Mouse (Mus musculus) heart, embryonic 13.5 days (tissue): ENCODE data around the gene Prrx2. TPM values are rescaled to one million over a fixed set of nuclear protein-coding genes. Genes with fewer than 3 reads are reported as not detected.

Source experiments
- ATAC-seq: fragments of 200-750 bp; cut with Nextera tagmentation; 2 replicates; pipeline ENCODE4 v1.8.0; 2017; ENCODE audit warnings: moderate TSS enrichment; ENCODE audit not compliant: insufficient number of reproducible peaks, low FRiP score, low TSS enrichment; ENCODE audit errors: extremely low read depth
- H3K27ac ChIP-seq: fragments of 300-500 bp; sonication (generic); replicated peaks from 2 replicates; pipeline ENCODE4 v1.5.1; 2015; ENCODE audit warnings: moderate library complexity, mild to moderate bottlenecking, inconsistent platforms
- H3K27me3 ChIP-seq: fragments of 300-500 bp; sonication (generic); replicated peaks from 2 replicates; pipeline ENCODE4 v1.6.1; 2015; ENCODE audit warnings: mild to moderate bottlenecking, inconsistent platforms
- H3K36me3 ChIP-seq: fragments of 300-500 bp; sonication (generic); 2 replicates; pipeline ENCODE4 v1.6.1; 2015; ENCODE audit warnings: mild to moderate bottlenecking, inconsistent platforms
- H3K4me1 ChIP-seq: fragments of 300-500 bp; sonication (generic); 2 replicates; pipeline ENCODE4 v1.6.1; 2015; ENCODE audit warnings: inconsistent platforms
- H3K4me2 ChIP-seq: fragments of 300-500 bp; sonication (generic); 2 replicates; pipeline ENCODE4 v1.6.1; 2015; ENCODE audit warnings: inconsistent platforms, mild to moderate bottlenecking, moderate library complexity
- H3K4me3 ChIP-seq: fragments of 300-500 bp; sonication (generic); 2 replicates; pipeline ENCODE4 v1.5.1; 2015; ENCODE audit warnings: moderate library complexity, mild to moderate bottlenecking, inconsistent platforms
- H3K9ac ChIP-seq: fragments of 300-500 bp; sonication (generic); 2 replicates; pipeline ENCODE4 v1.6.1; 2015; ENCODE audit warnings: inconsistent platforms, mild to moderate bottlenecking, moderate library complexity
- H3K9me3 ChIP-seq: fragments of 300-500 bp; sonication (generic); 2 replicates; pipeline ENCODE4 v1.6.1; 2016; ENCODE audit warnings: inconsistent platforms
- WGBS: fragments of 180-500 bp; shearing (Covaris S2); methylation state at CpG from one replicate; pipeline ENCODE4 v1.1.7; 2015; ENCODE audit warnings: mixed read lengths; 5-methylcytosine and 5-hydroxymethylcytosine counted together
- polyA plus RNA-seq: library from polyadenylated mRNA; unstranded; fragments of >200 nt; fragmentation: Nextera tagmentation; extraction: Ambion mirVana; gene quantifications from 2 replicates; pipeline ENCODE4 v1.2.1, GENCODE M21; 2015

The Prrx2 gene
- polyA plus RNA-seq, 1 experiment from 2014 or later = 30.3 TPM

DNA sequence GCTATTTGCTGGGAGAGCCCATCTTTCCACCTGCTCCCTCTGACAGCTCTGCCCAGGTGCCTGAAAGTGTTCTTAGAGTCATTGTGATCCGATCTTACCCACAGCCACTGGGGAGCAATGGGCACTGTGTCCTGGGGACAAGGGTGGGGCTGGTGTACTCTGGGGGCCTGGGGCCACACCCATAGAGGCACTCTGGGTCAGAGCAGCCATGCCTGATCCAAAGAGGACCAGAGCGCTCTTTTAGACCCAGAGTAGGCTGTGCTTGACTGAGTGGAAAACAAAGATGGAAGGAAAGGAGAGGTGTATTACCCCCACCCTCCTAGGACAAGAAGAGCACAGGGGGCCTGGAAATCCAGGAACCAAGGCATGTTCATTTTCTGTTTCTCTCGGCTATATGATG is 31.2 kb upstream of the Prrx2 start, which contains the start of gene 1700001O22Rik:
1700001O22Rik (minus strand) TSS at position 58 of the 400 bp plus-strand sequence.
- H3K27ac ChIP-seq = no peak within 1 kb of the TSS
- no peak within 1 kb of the TSS for H3K4me2 ChIP-seq
- no peak within 1 kb of the TSS for H3K4me3 ChIP-seq
- 80% methylated on average over 3 of the region's 3 CpGs for WGBS
- peaks cover 27% of the 10 kb centered on the region for H3K4me1 ChIP-seq
- no peaks in the 10 kb centered on the region for H3K9me3 ChIP-seq
- no peaks in the 10 kb centered on the region for H3K36me3 ChIP-seq
- no peak for ATAC-seq
- H3K9ac ChIP-seq = no peak within 1 kb of the TSS
- H3K27me3 ChIP-seq = peaks cover 49% of the 10 kb centered on the region

DNA sequence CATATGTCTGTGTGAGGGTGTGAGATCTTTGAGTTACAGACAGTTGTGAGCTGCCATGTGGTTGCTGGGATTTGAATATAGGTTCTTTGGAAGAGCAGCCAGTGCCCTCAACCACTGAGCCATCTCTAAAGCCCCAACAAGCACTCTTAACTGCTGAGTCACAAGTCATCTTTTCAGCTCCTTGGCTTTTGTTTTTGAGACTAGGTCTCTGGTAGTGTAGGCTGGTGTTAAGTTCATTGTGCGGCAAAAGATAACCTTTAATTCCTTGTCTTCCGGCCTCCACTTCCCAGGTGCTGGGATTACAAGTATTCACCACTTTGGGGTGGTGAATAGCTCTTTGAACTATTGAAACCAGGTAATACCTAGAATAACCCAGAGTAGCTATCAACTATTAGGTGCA is 28.8 kb upstream of the Prrx2 start:
- Histone ChIP-seq H3K4me3 (no peak overlapping the region), H3K4me2 (no peak overlapping the region), H3K27me3 (peaks cover 25% of the 10 kb centered on the region), H3K27ac (no peak overlapping the region), H3K36me3 (0 out of 2 replicates have a peak, but pooled peaks cover 11% of the 10 kb centered on the region), H3K9me3 (no peaks in the 10 kb centered on the region), H3K4me1 (peaks cover 45% of the 10 kb centered on the region), H3K9ac (no peak overlapping the region)
- WGBS = 94% methylated on average over 2 of the region's 2 CpGs
- no peak for ATAC-seq

DNA sequence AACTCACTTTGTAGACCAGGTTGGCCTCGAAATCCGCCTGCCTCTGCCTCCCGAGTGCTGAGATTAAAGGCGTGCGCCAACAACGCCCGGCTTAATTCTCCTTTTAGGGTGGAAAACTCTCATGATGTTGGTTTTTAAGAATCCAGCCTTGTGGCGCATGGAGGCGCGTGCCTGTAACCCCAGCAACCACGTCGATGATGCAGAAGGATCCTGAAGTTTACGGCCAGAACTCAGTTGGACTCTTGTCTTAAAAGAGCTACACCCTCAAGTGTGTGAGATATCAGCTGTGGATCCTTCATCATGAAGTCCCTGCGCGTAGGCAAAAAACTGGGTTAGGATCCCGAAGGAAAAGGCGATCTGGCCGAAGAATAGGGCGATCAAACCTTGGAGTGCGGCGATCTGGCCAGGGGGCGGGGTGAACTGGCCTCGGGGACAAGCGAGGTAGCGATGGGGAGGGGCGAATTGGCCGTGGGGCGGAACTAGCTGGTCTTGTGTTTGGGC is 27.6 kb upstream of the Prrx2 start:
- no peak for ATAC-seq
- Histone ChIP-seq H3K9me3 (no peaks in the 10 kb centered on the region), H3K9ac (peak overlapping the region; percentile 85), H3K4me2 (peak overlapping the region; percentile 90), H3K36me3 (peaks cover 20% of the 10 kb centered on the region), H3K27me3 (peaks cover 13% of the 10 kb centered on the region), H3K4me3 (peak overlapping the region; percentile 91), H3K27ac (peak overlapping the region; percentile 80), H3K4me1 (peaks cover 35% of the 10 kb centered on the region)
- WGBS = 7% methylated on average over 28 of the region's 28 CpGs

DNA sequence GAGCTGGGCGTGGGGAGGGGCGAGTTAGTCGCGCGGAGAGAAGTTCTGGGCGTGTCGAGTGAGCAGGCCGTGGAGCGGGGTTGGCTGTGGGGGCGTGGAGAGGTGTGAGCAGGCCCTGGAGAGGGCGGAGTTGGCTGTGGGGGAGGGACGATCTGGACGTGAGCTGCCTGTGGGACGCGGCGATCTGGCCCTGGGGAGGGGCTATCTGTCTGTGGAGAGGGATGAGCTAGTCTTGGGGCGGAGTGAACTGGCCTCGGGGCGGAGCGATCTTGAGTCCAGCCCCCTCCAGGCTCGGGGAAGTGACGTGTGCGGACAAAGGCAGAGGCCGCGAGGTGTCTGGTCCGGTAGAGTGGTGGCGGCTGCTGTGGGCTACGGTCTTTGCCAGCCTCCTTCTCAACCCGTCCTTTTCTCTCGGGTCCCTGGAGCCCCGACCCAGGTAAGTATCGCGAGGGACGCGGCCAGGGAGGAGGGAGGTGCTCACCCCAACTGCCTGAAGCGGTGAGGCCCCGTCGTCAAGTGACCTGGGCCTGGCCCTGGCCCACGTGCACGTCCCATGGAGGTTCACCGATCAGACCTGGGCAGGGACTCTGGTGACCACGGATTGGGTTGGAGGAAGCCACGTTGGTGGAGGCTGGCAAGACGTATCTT is 27.0 kb upstream of the Prrx2 start, which contains the start of gene Ntmt1:
Ntmt1 (plus strand) TSS at position 179 of the 648 bp plus-strand sequence.
- Histone ChIP-seq H3K36me3 (peaks cover 26% of the 10 kb centered on the region), H3K9ac (peak within 1 kb of the TSS; percentile 97), H3K9me3 (no peaks in the 10 kb centered on the region), H3K4me2 (peak within 1 kb of the TSS; percentile 90), H3K27ac (peak within 1 kb of the TSS; percentile 91), H3K27me3 (peaks cover 11% of the 10 kb centered on the region; the same call in 1 of the 2 replicates), H3K4me3 (peak within 1 kb of the TSS; percentile 91), H3K4me1 (peaks cover 35% of the 10 kb centered on the region)
- under 1% methylated on average over 38 of the region's 44 CpGs for WGBS
- peak; percentile 100 for ATAC-seq

DNA sequence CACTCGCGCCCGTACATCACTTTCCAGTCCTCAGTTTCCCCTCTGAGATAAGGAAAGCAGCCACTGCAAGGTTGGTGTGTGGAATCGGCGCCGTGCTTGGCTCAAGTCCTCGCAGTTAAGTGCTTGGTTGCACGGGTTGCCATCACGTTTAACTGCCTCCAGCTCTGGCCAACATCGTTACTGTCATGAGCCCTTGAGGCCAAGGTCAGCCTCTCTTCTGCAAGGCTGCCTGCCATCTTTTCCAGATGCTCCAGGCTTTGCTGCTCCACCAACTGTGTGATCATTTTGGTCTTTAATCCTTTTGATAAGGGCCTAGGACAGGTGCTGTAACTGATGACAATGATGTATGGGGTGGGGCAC is 26.5 kb upstream of the Prrx2 start:
- Histone ChIP-seq H3K4me2 (peak overlapping the region; percentile 90), H3K9ac (peak overlapping the region; percentile 97), H3K36me3 (peaks cover 31% of the 10 kb centered on the region), H3K27me3 (peaks cover 6% of the 10 kb centered on the region; the same call in 1 of the 2 replicates), H3K4me1 (peaks cover 35% of the 10 kb centered on the region), H3K9me3 (no peaks in the 10 kb centered on the region), H3K27ac (peak overlapping the region; percentile 91), H3K4me3 (peak overlapping the region; percentile 91)
- no peak for ATAC-seq
- WGBS = 2% methylated on average over 10 of the region's 10 CpGs

DNA sequence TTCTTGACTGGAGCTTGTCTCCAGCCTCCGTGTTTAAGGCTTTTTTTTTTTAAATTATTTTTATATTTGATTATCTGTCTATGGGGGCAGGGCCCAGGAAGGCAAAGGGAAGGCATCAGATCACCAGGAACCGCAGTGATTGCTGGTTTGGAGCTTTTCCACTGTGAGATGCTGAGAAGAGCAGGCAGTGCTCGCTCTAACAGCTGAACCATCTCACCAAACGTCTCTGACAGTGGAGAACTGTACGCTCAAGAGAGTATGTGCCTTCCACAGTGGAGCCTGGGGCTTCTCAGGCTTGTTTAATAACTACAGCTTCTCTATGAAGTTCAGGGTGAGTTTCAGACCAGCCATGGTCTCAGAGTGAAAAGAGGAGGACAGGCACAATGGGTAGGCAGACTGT is 25.3 kb upstream of the Prrx2 start:
- H3K4me2 ChIP-seq = peak overlapping the region; percentile 90
- peaks cover 43% of the 10 kb centered on the region for H3K36me3 ChIP-seq
- H3K4me3 ChIP-seq = peak overlapping the region; percentile 91
- H3K9me3 ChIP-seq = no peaks in the 10 kb centered on the region
- 74% methylated on average over 5 of the region's 5 CpGs for WGBS
- no peak overlapping the region for H3K27ac ChIP-seq
- peaks cover 35% of the 10 kb centered on the region for H3K4me1 ChIP-seq
- no peak for ATAC-seq
- H3K27me3 ChIP-seq = no peaks in the 10 kb centered on the region
- peak overlapping the region; percentile 56 for H3K9ac ChIP-seq

DNA sequence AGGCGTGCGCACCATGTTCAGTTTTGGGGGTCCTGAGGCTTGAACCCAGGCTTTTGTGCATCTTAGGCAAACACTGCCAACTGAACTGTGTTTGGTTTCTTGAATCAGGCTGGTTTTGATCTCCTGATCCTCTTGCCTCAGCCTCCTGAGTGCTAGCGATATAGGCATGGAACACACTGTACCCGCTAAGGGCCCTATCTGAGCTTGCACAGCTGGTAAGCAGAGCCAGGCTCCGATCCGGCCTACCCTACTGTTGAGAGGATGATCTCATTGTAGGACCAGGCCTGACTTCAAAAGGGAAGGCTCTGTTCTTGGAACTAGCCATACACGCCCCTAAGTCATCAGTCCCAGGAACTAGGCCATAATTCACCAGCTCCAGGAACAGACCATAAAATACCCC is 24.2 kb upstream of the Prrx2 start:
- no peak for ATAC-seq
- H3K9ac ChIP-seq = peak overlapping the region; percentile 33; the same call in 1 of the 2 replicates

DNA sequence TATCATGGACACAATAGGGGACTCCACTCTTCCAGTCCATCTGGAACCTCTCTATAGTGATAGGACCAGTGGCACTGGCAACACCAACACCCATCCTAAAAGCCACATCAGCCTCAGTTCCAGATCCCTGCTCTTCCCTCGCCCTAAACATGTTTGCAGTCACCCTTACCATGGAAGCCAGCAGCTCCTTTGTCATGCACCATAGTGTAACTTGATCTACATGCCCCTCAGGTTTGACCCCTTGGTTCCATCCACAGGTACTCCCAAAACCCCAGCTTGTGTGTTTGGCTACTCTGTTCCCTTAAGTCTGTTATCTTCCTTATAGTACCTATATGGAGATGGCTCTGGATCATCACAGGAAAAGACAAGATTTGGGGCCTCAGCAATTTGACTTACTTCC is 18.4 kb upstream of the Prrx2 start:
- WGBS = 96% methylated on average over 1 of the region's 1 CpGs

More for the DNA sequence above, 24.2 kb upstream of the Prrx2 start:
- Histone ChIP-seq H3K27me3 (no peaks in the 10 kb centered on the region), H3K36me3 (peaks cover 54% of the 10 kb centered on the region), H3K9me3 (no peaks in the 10 kb centered on the region), H3K4me3 (no peak overlapping the region), H3K4me2 (no peak overlapping the region), H3K27ac (no peak overlapping the region), H3K4me1 (peaks cover 35% of the 10 kb centered on the region)
- WGBS = 73% methylated on average over 7 of the region's 7 CpGs

DNA sequence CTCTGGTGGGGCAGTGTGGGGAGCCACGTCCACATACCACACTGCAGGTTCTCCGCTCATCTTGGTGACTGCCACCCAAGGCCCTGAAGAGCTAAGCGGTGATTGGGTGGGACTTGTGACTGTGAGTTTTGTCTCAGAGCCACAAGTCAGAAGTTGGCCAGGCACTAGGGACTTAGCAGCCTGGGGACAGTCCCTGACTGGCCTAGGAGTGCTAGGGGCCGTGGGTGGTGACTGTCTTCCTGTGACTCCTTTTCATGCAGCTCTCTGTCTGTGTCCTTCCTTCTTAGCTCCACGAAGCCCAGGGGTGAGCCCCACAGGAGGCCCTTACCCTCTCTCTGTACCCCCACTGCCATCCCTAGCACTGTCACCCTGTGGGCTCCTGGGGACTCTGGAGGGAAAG is 14.9 kb upstream of the Prrx2 start:
- H3K36me3 ChIP-seq = peaks cover 93% of the 10 kb centered on the region
- peaks cover 30% of the 10 kb centered on the region for H3K4me1 ChIP-seq
- no peak overlapping the region for H3K4me2 ChIP-seq
- H3K9ac ChIP-seq = no peak overlapping the region
- no peak overlapping the region for H3K4me3 ChIP-seq
- no peaks in the 10 kb centered on the region; the same call in 1 of the 2 replicates for H3K9me3 ChIP-seq
- 0 out of 2 replicates have a peak overlapping the region, but pooled peaks have one; percentile 32 for H3K27ac ChIP-seq
- ATAC-seq = no peak
- no peaks in the 10 kb centered on the region for H3K27me3 ChIP-seq
- WGBS = 88% methylated on average over 5 of the region's 5 CpGs

More for the DNA sequence above, 18.4 kb upstream of the Prrx2 start:
- no peak for ATAC-seq
- Histone ChIP-seq H3K4me2 (no peak overlapping the region), H3K27ac (no peak overlapping the region), H3K9me3 (no peaks in the 10 kb centered on the region; the same call in 1 of the 2 replicates), H3K36me3 (peaks cover 93% of the 10 kb centered on the region), H3K4me3 (no peak overlapping the region), H3K9ac (no peak overlapping the region), H3K27me3 (no peaks in the 10 kb centered on the region), H3K4me1 (peaks cover 19% of the 10 kb centered on the region)

DNA sequence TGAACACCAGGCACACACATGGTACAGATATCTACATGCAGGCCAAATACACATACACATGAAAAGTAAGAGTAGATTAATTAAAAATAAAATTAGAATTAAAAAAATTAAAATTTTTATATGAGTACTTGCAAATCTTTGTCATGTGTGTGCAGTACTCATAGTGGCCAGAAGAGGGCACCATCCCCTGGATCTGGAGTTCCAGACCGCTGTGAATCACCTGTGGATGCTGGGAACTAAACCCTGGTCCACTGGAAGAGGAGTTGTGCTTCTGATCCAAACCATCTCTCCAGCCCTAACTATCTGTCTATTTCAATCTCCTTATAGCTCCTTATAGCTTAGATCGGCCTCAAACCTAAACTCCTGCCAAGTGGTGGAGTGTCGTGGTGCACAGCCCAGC is 13.7 kb upstream of the Prrx2 start:
- ATAC-seq = no peak
- peaks cover 30% of the 10 kb centered on the region for H3K4me1 ChIP-seq
- WGBS = 93% methylated on average over 3 of the region's 3 CpGs
- H3K27me3 ChIP-seq = no peaks in the 10 kb centered on the region
- H3K4me3 ChIP-seq = no peak overlapping the region
- no peak overlapping the region for H3K4me2 ChIP-seq
- H3K9me3 ChIP-seq = no peaks in the 10 kb centered on the region; the same call in 1 of the 2 replicates
- peaks cover 93% of the 10 kb centered on the region for H3K36me3 ChIP-seq
- H3K27ac ChIP-seq = no peak overlapping the region
- no peak overlapping the region for H3K9ac ChIP-seq

DNA sequence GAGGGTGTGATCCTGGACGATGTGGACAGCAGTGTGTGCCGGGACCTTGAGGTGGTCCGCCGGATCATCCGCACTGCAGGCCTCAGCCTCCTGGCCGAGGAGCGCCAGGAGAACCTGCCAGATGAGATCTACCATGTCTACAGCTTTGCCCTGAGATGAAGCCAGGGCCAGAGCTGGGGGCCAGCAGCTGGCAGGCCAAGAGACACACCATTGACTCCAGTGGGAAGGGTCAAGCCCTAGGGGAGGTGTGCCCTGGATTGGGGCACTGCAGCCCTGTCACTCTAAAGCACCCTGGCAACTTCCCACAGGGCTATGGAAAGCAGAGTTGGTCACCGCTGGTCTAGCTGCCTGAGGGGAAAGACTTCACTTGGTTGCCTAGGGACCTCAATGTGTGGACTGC is 12.3 kb upstream of the Prrx2 start:
- 93% methylated on average over 8 of the region's 8 CpGs for WGBS
- Histone ChIP-seq H3K4me1 (peaks cover 40% of the 10 kb centered on the region), H3K9me3 (no peaks in the 10 kb centered on the region; the same call in 1 of the 2 replicates), H3K27me3 (no peaks in the 10 kb centered on the region), H3K4me3 (no peak overlapping the region), H3K4me2 (no peak overlapping the region), H3K36me3 (peaks cover 89% of the 10 kb centered on the region), H3K9ac (no peak overlapping the region), H3K27ac (no peak overlapping the region; the same call in 1 of the 2 replicates)
- ATAC-seq = no peak
